Mouse (Mus musculus) embryonic fibroblast, embryonic 13.5 days (primary cell): Measurements from ENCODE around the gene Klf15. TPM values are rescaled to one million over a fixed set of nuclear protein-coding genes. Genes with fewer than 3 reads are reported as not detected.
A peak's percentile ranks its signal among the peaks of the same experiment; 100 is the strongest.

Experiments used
- H3K27ac ChIP-seq: 2 replicates; pipeline ENCODE4 v1.5.1; 2012; ENCODE audit warnings: low read length, control low read depth, inconsistent platforms; ENCODE audit not compliant: insufficient read depth
- H3K4me1 ChIP-seq: 2 replicates; pipeline ENCODE4 v1.6.1; 2011; ENCODE audit warnings: low read length; ENCODE audit not compliant: control insufficient read depth, insufficient read depth
- H3K4me3 ChIP-seq: 2 replicates; pipeline ENCODE4 v1.5.1; 2011; ENCODE audit warnings: mild to moderate bottlenecking, control low read depth, low read length; ENCODE audit not compliant: insufficient read depth
- CTCF ChIP-seq: IDR thresholded peaks from 2 replicates; pipeline ENCODE4 v1.5.1; 2011; ENCODE audit warnings: mild to moderate bottlenecking, control low read depth, low read length, moderate library complexity, borderline replicate concordance; ENCODE audit not compliant: insufficient read depth
- POLR2A ChIP-seq: IDR thresholded peaks from 2 replicates; pipeline ENCODE4 v1.6.1; 2011; ENCODE audit warnings: low read depth, mild to moderate bottlenecking, control low read depth, low read length, moderate library complexity
- polyA plus RNA-seq: library from polyadenylated mRNA; stranded (reverse); fragments of >200 nt; gene quantifications from 2 replicates; pipeline ENCODE4 v1.2.4, GENCODE M21; 2011; ENCODE audit warnings: low read depth; ENCODE audit not compliant: missing spikeins, insufficient read length

Gene Klf15
- polyA plus RNA-seq, 1 experiment: 1.8 TPM

- no peak for TF ChIP-seq POLR2A
- TF ChIP-seq CTCF: no peak
- Histone ChIP-seq H3K4me3 (no peak overlapping the region), H3K4me1 (no peaks in the 10 kb centered on the region), H3K27ac (no peak overlapping the region)
Measured at GRCm38 (mm10) chr6:90437041-90437440, 25.3 kb upstream of the Klf15 start.

- Histone ChIP-seq H3K4me1 (no peaks in the 10 kb centered on the region), H3K4me3 (no peak overlapping the region), H3K27ac (no peak overlapping the region)
- TF ChIP-seq POLR2A (no peak), CTCF (no peak)
Measured at GRCm38 (mm10) chr6:90446883-90447282, 15.5 kb upstream of the Klf15 start.

GRCm38 (mm10) chr6:90450179-90450578 lies 12.2 kb upstream of the Klf15 start:
- no peak overlapping the region for H3K4me3 ChIP-seq
- TF ChIP-seq CTCF (peak; percentile 82), POLR2A (no peak)
- no peaks in the 10 kb centered on the region for H3K4me1 ChIP-seq
- H3K27ac ChIP-seq: no peak overlapping the region

- Histone ChIP-seq H3K4me3 (no peak overlapping the region), H3K27ac (no peak overlapping the region), H3K4me1 (no peaks in the 10 kb centered on the region)
- no peak for TF ChIP-seq POLR2A
Measured at GRCm38 (mm10) chr6:90450697-90451096, 11.7 kb upstream of the Klf15 start.

- no peak overlapping the region for H3K27ac ChIP-seq
- no peak overlapping the region for H3K4me3 ChIP-seq
- TF ChIP-seq CTCF (no peak), POLR2A (no peak)
- no peaks in the 10 kb centered on the region for H3K4me1 ChIP-seq
Measured at GRCm38 (mm10) chr6:90451512-90451911, 10.9 kb upstream of the Klf15 start.

- H3K4me3 ChIP-seq: no peak overlapping the region
- TF ChIP-seq CTCF: no peak
Measured at GRCm38 (mm10) chr6:90452603-90453002, 9.8 kb upstream of the Klf15 start.

GRCm38 (mm10) chr6:90453751-90454150 lies 8.6 kb upstream of the Klf15 start:
- H3K4me3 ChIP-seq: no peak overlapping the region
- H3K4me1 ChIP-seq: no peaks in the 10 kb centered on the region
- no peak overlapping the region for H3K27ac ChIP-seq
- TF ChIP-seq POLR2A (no peak), CTCF (no peak)

More at GRCm38 (mm10) chr6:90452603-90453002, 9.8 kb upstream of the Klf15 start:
- Histone ChIP-seq H3K27ac (no peak overlapping the region), H3K4me1 (no peaks in the 10 kb centered on the region)

GRCm38 (mm10) chr6:90457421-90457820 lies 5.0 kb upstream of the Klf15 start:
- Histone ChIP-seq H3K4me3 (no peak overlapping the region), H3K27ac (no peak overlapping the region), H3K4me1 (no peaks in the 10 kb centered on the region)
- no peak for TF ChIP-seq CTCF
- TF ChIP-seq POLR2A: no peak

- Histone ChIP-seq H3K27ac (no peak overlapping the region), H3K4me1 (no peaks in the 10 kb centered on the region), H3K4me3 (no peak overlapping the region)
- TF ChIP-seq POLR2A (no peak), CTCF (no peak)
Measured at GRCm38 (mm10) chr6:90461181-90461580, 1.2 kb upstream of the Klf15 start.

GRCm38 (mm10) chr6:90461771-90462170 lies 605 bp upstream of the Klf15 start:
- peak overlapping the region; percentile 62 for H3K4me3 ChIP-seq
- no peak overlapping the region for H3K27ac ChIP-seq
- no peak for TF ChIP-seq CTCF
- TF ChIP-seq POLR2A: no peak
- no peaks in the 10 kb centered on the region for H3K4me1 ChIP-seq

GRCm38 (mm10) chr6:90462841-90463227 lies 458 bp downstream of the Klf15 start:
- Histone ChIP-seq H3K4me1 (no peaks in the 10 kb centered on the region), H3K27ac (no peak overlapping the region), H3K4me3 (peak overlapping the region; percentile 42)
- no peak for TF ChIP-seq CTCF
- no peak for TF ChIP-seq POLR2A

GRCm38 (mm10) chr6:90463228-90463862 lies 969 bp downstream of the Klf15 start:
- Histone ChIP-seq H3K27ac (no peak overlapping the region), H3K4me1 (no peaks in the 10 kb centered on the region), H3K4me3 (peak overlapping the region; percentile 42)
- TF ChIP-seq CTCF: no peak
- no peak for TF ChIP-seq POLR2A
